Mouse (Mus musculus): ENCODE data around the gene Abhd10. TPM values are rescaled to one million over a fixed set of nuclear protein-coding genes. Genes with fewer than 3 reads are reported as not detected.

The Abhd10 gene
- polyA plus RNA-seq, 2 experiments = 10.1 to 17.3 TPM

DNA sequence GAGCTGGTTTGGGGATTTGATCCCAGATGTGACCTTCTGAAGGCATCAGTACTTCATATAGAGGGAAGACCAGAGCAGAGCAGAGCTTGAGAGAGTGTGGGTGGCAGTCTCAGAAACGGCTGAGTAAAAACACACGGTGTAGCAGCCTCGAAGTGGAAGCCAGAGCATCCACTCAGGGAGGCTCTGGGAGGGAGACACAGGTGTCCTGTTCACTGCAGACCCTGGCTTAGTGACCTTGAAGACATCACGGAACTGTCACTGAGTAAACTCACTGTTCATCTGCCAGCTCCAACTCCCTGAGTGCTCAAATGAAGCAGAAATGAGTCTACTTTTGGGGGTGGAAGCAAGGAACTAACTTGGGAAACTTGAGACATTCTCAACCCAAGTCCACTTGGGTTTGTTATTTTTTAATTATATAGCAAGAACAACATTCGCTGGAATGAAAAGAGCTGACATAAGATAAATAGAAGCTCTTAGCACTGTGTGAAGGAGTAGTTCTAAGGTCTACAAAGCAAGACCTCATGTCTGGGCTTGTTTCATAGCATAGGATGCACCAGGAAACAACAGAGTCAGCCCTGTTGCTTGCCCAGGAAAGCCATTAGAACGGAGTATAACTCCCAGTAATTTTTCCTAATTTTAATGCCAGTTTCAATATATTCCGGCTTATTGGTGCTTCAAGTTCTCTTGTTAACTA, 23.2 kb upstream of the Abhd10 start:
- ATAC-seq (ENCODE audit: insufficient read depth) (no peak), DNase-seq (ENCODE audit: low read depth in 3 of 3, low spot score in 3 of 3) (no peak)
- no peak overlapping the region for H3K4me2 ChIP-seq (ENCODE audit: low read depth)
- H3K9me3 ChIP-seq (ENCODE audit: control insufficient read depth, low read length) = no peaks in the 10 kb centered on the region
- no peaks in the 10 kb centered on the region for H3K4me1 ChIP-seq (replicated peaks; ENCODE audit: control insufficient read depth in 2 of 2, insufficient read depth in 2 of 2, low read length in 1 of 2)
- TF ChIP-seq CTCF (IDR thresholded peaks at IDR 0.05; ENCODE audit: low read depth) = no peak
- no peak for TF ChIP-seq EP300 (IDR thresholded peaks at IDR 0.05; ENCODE audit: low read depth)
- H3K9ac ChIP-seq (replicated peaks) = no peak overlapping the region
- H3K27me3 ChIP-seq (ENCODE audit: control insufficient read depth, insufficient read depth, low read length) = no peaks in the 10 kb centered on the region
- WGBS (ENCODE audit: insufficient replicate concordance) = 66% methylated on average over 7 of the region's 7 CpGs
- H3K36me3 ChIP-seq (replicated peaks; ENCODE audit: control insufficient read depth, insufficient read depth, low read depth) = no peaks in the 10 kb centered on the region
- H3K4me3 ChIP-seq (ENCODE audit: insufficient read depth in 1 of 2, low read depth in 2 of 2, low read length in 2 of 2) = no peak overlapping the region
- no peak overlapping the region for H3K27ac ChIP-seq

DNA sequence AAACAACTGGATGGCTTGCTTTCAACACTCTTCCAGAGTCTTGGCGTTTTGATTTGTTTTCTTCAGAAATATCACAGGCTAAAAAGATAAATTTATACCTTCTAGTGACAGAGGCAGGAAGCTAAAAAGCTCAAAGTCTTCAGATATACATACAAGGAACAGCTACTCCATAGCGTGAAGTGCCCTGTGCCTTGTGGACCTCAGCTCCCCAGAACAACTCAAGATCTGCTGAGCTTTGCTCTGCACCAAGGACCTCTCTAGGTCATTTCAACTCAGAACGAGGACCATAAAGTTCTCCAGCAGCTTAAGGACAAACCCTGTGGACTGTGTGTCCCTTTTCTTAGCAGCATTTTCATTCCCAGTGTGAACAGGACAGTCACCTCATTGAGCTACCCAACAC, 22.3 kb upstream of the Abhd10 start:
- H3K9me3 ChIP-seq (ENCODE audit: control insufficient read depth, low read length) = no peaks in the 10 kb centered on the region
- DNase-seq (ENCODE audit: low read depth in 3 of 3, low spot score in 3 of 3) (no peak), ATAC-seq (ENCODE audit: insufficient read depth) (no peak)
- no peaks in the 10 kb centered on the region for H3K4me1 ChIP-seq (replicated peaks; ENCODE audit: control insufficient read depth in 2 of 2, insufficient read depth in 2 of 2, low read length in 1 of 2)
- H3K4me2 ChIP-seq (ENCODE audit: low read depth) = no peak overlapping the region
- no peaks in the 10 kb centered on the region for H3K36me3 ChIP-seq (replicated peaks; ENCODE audit: control insufficient read depth, insufficient read depth, low read depth)
- no peak overlapping the region for H3K4me3 ChIP-seq (ENCODE audit: insufficient read depth in 1 of 2, low read depth in 2 of 2, low read length in 2 of 2)
- WGBS (ENCODE audit: insufficient replicate concordance) = 56% methylated on average over 3 of the region's 3 CpGs
- H3K27ac ChIP-seq = no peak overlapping the region
- TF ChIP-seq CTCF (IDR thresholded peaks at IDR 0.05; ENCODE audit: low read depth) = no peak
- TF ChIP-seq EP300 (IDR thresholded peaks at IDR 0.05; ENCODE audit: low read depth) = no peak
- no peak overlapping the region for H3K9ac ChIP-seq (replicated peaks)
- H3K27me3 ChIP-seq (ENCODE audit: control insufficient read depth, insufficient read depth, low read length) = no peaks in the 10 kb centered on the region

DNA sequence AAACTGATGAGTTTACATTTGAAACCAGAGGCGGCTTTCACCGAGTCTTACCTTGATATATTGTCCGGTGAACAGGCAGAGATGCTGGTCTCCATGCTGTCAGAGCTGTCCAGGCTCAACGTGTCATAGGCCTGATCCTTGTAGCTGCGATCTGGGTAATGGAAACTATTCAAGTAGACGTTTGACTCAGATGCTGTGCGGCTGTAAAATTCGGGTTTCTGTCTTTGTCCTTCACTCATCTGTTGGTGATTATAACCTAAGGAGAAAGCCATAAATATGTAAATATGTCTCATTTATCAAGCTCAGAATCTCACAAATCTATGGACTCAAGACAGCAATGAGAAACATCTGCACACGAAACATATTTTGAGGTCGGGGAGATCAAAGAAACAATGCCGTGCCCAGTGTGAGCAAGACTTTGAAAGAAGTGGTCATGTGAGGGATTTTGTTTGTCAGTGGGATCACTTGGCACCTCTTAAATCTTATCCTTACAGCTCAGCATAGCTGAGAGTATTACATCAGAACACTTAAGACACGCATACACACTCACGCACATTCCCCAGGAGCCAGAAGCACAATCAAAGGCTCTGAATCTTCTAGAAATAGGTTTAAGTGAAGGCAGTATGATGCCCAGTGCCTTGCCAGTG, 20.2 kb upstream of the Abhd10 start:
- ATAC-seq (ENCODE audit: insufficient read depth) = no peak
- 72% methylated on average over 13 of the region's 13 CpGs for WGBS (ENCODE audit: insufficient replicate concordance)
- Histone ChIP-seq H3K4me2 (ENCODE audit: low read depth) (no peak overlapping the region), H3K27ac (no peak overlapping the region), H3K9ac (replicated peaks) (no peak overlapping the region), H3K27me3 (ENCODE audit: control insufficient read depth, insufficient read depth, low read length) (no peaks in the 10 kb centered on the region), H3K36me3 (replicated peaks; ENCODE audit: control insufficient read depth, insufficient read depth, low read depth) (no peaks in the 10 kb centered on the region), H3K4me1 (replicated peaks; ENCODE audit: control insufficient read depth in 2 of 2, insufficient read depth in 2 of 2, low read length in 1 of 2) (no peaks in the 10 kb centered on the region), H3K4me3 (ENCODE audit: insufficient read depth in 1 of 2, low read depth in 2 of 2, low read length in 2 of 2) (no peak overlapping the region), H3K9me3 (ENCODE audit: control insufficient read depth, low read length) (no peaks in the 10 kb centered on the region)
- no peak for DNase-seq (ENCODE audit: low read depth in 3 of 3, low spot score in 3 of 3)
- no peak for TF ChIP-seq EP300 (IDR thresholded peaks at IDR 0.05; ENCODE audit: low read depth)
- TF ChIP-seq CTCF (IDR thresholded peaks at IDR 0.05; ENCODE audit: low read depth) = no peak

DNA sequence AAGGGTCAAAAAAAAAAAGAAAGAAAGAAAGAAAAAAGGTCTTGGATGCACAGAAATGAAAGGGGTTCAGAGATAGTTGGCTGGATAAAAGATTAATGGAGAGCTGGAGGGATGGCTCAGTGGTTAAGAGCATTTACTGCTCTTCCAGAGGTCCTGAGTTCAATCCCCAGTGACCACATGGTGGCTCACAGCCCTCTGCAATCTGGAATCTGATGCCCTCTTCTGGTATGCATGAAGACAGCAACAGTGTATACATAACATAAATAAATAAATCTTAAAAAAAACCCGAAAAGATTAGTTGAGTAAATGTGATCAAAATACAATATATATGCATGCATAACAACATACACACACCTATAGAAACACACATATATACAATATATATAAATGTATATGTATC, 18.7 kb upstream of the Abhd10 start:
- Histone ChIP-seq H3K27me3 (ENCODE audit: control insufficient read depth, insufficient read depth, low read length) (no peaks in the 10 kb centered on the region), H3K9me3 (ENCODE audit: control insufficient read depth, low read length) (no peaks in the 10 kb centered on the region), H3K9ac (replicated peaks) (no peak overlapping the region), H3K36me3 (replicated peaks; ENCODE audit: control insufficient read depth, insufficient read depth, low read depth) (no peaks in the 10 kb centered on the region), H3K4me3 (ENCODE audit: insufficient read depth in 1 of 2, low read depth in 2 of 2, low read length in 2 of 2) (no peak overlapping the region), H3K4me2 (ENCODE audit: low read depth) (no peak overlapping the region), H3K4me1 (replicated peaks; ENCODE audit: control insufficient read depth in 2 of 2, insufficient read depth in 2 of 2, low read length in 1 of 2) (no peaks in the 10 kb centered on the region), H3K27ac (no peak overlapping the region)
- no peak for TF ChIP-seq EP300 (IDR thresholded peaks at IDR 0.05; ENCODE audit: low read depth)
- TF ChIP-seq CTCF (IDR thresholded peaks at IDR 0.05; ENCODE audit: low read depth) = 0 out of 2 replicates have a peak, but pooled peaks have one; percentile 7
- DNase-seq (ENCODE audit: low read depth in 3 of 3, low spot score in 3 of 3) (no peak), ATAC-seq (ENCODE audit: insufficient read depth) (no peak)
- WGBS (ENCODE audit: insufficient replicate concordance) = 34% methylated on average over 1 of the region's 1 CpGs

DNA sequence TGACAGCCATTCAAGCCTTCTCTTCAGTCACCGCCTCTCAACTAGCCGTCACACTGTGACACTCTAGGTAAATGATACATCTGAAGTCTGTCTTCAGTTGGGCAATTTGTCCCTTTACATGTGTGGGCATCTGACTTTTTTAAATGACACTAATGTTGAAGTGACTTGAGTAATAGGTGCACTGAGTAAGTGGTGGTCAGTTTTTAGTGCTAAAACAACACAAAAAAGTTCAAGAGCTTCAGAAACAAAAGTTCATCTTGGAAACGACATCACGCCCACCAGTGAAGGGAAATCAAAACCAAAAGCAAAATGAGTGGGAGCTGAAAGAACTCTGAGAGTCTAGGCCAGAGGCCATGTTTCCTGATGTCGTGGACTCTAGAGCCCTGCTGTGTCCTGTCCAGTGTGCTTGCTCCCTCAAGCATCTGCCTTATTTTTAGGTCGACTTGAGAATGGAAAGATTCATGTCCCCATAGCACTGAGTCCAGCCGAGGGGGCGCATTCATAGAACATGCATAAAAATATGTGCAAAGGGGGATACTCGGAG, 16.0 kb upstream of the Abhd10 start:
- no peaks in the 10 kb centered on the region for H3K4me1 ChIP-seq (replicated peaks; ENCODE audit: control insufficient read depth in 2 of 2, insufficient read depth in 2 of 2, low read length in 1 of 2)
- no peak overlapping the region for H3K4me2 ChIP-seq (ENCODE audit: low read depth)
- TF ChIP-seq EP300 (IDR thresholded peaks at IDR 0.05; ENCODE audit: low read depth) (no peak), CTCF (IDR thresholded peaks at IDR 0.05; ENCODE audit: low read depth) (no peak)
- H3K27me3 ChIP-seq (ENCODE audit: control insufficient read depth, insufficient read depth, low read length) = no peaks in the 10 kb centered on the region
- 69% methylated on average over 9 of the region's 9 CpGs for WGBS (ENCODE audit: insufficient replicate concordance)
- H3K36me3 ChIP-seq (replicated peaks; ENCODE audit: control insufficient read depth, insufficient read depth, low read depth) = no peaks in the 10 kb centered on the region
- no peak overlapping the region for H3K27ac ChIP-seq
- H3K9me3 ChIP-seq (ENCODE audit: control insufficient read depth, low read length) = no peaks in the 10 kb centered on the region
- DNase-seq (ENCODE audit: low read depth in 3 of 3, low spot score in 3 of 3) = no peak
- no peak overlapping the region for H3K9ac ChIP-seq (replicated peaks)
- ATAC-seq (ENCODE audit: insufficient read depth) = no peak
- no peak overlapping the region for H3K4me3 ChIP-seq (ENCODE audit: insufficient read depth in 1 of 2, low read depth in 2 of 2, low read length in 2 of 2)

All from liver, embryonic 14.5 days (tissue).